Mouse (Mus musculus): ENCODE results near the gene Hpgd. TPM values are rescaled to one million over a fixed set of nuclear protein-coding genes. Genes with fewer than 3 reads are reported as not detected.
A peak's percentile ranks its signal among the peaks of the same experiment; 100 is the strongest.
"Not testable (repeated sequence)": the region's sequence is repeated elsewhere in the genome, so short reads cannot be mapped to it uniquely, and the experiment has no call there.

Gene Hpgd
- polyA plus RNA-seq, 1 experiment from 2014 or later: 7.6 TPM

- Histone ChIP-seq H3K4me3 (ENCODE audit: low read length) (no peak overlapping the region), H3K36me3 (ENCODE audit: control insufficient read depth, insufficient read depth, low read length) (no peaks in the 10 kb centered on the region), H3K9me3 (ENCODE audit: control insufficient read depth, low read length) (no peaks in the 10 kb centered on the region), H3K27me3 (replicated peaks; ENCODE audit: control insufficient read depth, insufficient read depth, low read length) (no peaks in the 10 kb centered on the region), H3K27ac (ENCODE audit: low read depth, low read length) (no peak overlapping the region), H3K9ac (ENCODE audit: low read depth, low read length) (no peak overlapping the region), H3K4me2 (ENCODE audit: low read length) (no peak overlapping the region), H3K4me1 (ENCODE audit: control insufficient read depth, insufficient read depth, low read depth, low read length) (no peaks in the 10 kb centered on the region)
- ATAC-seq: no peak
- WGBS: 85% methylated on average over 1 of the region's 1 CpGs
Measured at GRCm38 (mm10) chr8:56283936-56284335, 10.4 kb upstream of the Hpgd start.

GRCm38 (mm10) chr8:56284957-56285356 lies 9.4 kb upstream of the Hpgd start:
- H3K36me3 ChIP-seq (ENCODE audit: control insufficient read depth, insufficient read depth, low read length): no peaks in the 10 kb centered on the region
- H3K27me3 ChIP-seq (replicated peaks; ENCODE audit: control insufficient read depth, insufficient read depth, low read length): no peaks in the 10 kb centered on the region
- no peak overlapping the region for H3K4me2 ChIP-seq (ENCODE audit: low read length)
- 66% methylated on average over 3 of the region's 3 CpGs for WGBS
- ATAC-seq: no peak
- H3K4me3 ChIP-seq (ENCODE audit: low read length): no peak overlapping the region
- H3K9me3 ChIP-seq (ENCODE audit: control insufficient read depth, low read length): no peaks in the 10 kb centered on the region
- H3K9ac ChIP-seq (ENCODE audit: low read depth, low read length): no peak overlapping the region
- no peaks in the 10 kb centered on the region for H3K4me1 ChIP-seq (ENCODE audit: control insufficient read depth, insufficient read depth, low read depth, low read length)
- no peak overlapping the region for H3K27ac ChIP-seq (ENCODE audit: low read depth, low read length)

GRCm38 (mm10) chr8:56286717-56287116 lies 7.7 kb upstream of the Hpgd start:
- H3K4me3 ChIP-seq (ENCODE audit: low read length): no peak overlapping the region
- H3K4me1 ChIP-seq (ENCODE audit: control insufficient read depth, insufficient read depth, low read depth, low read length): no peaks in the 10 kb centered on the region
- no peaks in the 10 kb centered on the region for H3K9me3 ChIP-seq (ENCODE audit: control insufficient read depth, low read length)
- no peak overlapping the region for H3K9ac ChIP-seq (ENCODE audit: low read depth, low read length)
- 93% methylated on average over 2 of the region's 2 CpGs for WGBS
- H3K4me2 ChIP-seq (ENCODE audit: low read length): no peak overlapping the region
- no peak for ATAC-seq
- H3K27me3 ChIP-seq (replicated peaks; ENCODE audit: control insufficient read depth, insufficient read depth, low read length): no peaks in the 10 kb centered on the region
- no peak overlapping the region for H3K27ac ChIP-seq (ENCODE audit: low read depth, low read length)
- no peaks in the 10 kb centered on the region for H3K36me3 ChIP-seq (ENCODE audit: control insufficient read depth, insufficient read depth, low read length)

GRCm38 (mm10) chr8:56287370-56288072 lies 6.9 kb upstream of the Hpgd start:
- Histone ChIP-seq H3K36me3 (ENCODE audit: control insufficient read depth, insufficient read depth, low read length) (no peaks in the 10 kb centered on the region), H3K4me3 (ENCODE audit: low read length) (no peak overlapping the region), H3K9ac (ENCODE audit: low read depth, low read length) (no peak overlapping the region), H3K27ac (ENCODE audit: low read depth, low read length) (no peak overlapping the region), H3K4me1 (ENCODE audit: control insufficient read depth, insufficient read depth, low read depth, low read length) (no peaks in the 10 kb centered on the region), H3K4me2 (ENCODE audit: low read length) (no peak overlapping the region), H3K27me3 (replicated peaks; ENCODE audit: control insufficient read depth, insufficient read depth, low read length) (no peaks in the 10 kb centered on the region), H3K9me3 (ENCODE audit: control insufficient read depth, low read length) (no peaks in the 10 kb centered on the region)
- ATAC-seq: no peak
- 86% methylated on average over 7 of the region's 7 CpGs for WGBS

- no peaks in the 10 kb centered on the region for H3K9me3 ChIP-seq (ENCODE audit: control insufficient read depth, low read length)
- ATAC-seq: no peak
- whole genome bisulfite sequencing: 85% methylated on average over 7 of the region's 7 CpGs
Measured at GRCm38 (mm10) chr8:56292318-56292717, 2.1 kb upstream of the Hpgd start.

GRCm38 (mm10) chr8:56293480-56293879 lies 905 bp upstream of the Hpgd start:
- Histone ChIP-seq H3K9me3 (ENCODE audit: control insufficient read depth, low read length) (no peaks in the 10 kb centered on the region), H3K27me3 (replicated peaks; ENCODE audit: control insufficient read depth, insufficient read depth, low read length) (0 out of 2 replicates have a peak, but pooled peaks cover 2% of the 10 kb centered on the region), H3K4me2 (ENCODE audit: low read length) (peak overlapping the region; percentile 16; the same call in 1 of the 2 replicates), H3K9ac (ENCODE audit: low read depth, low read length) (no peak overlapping the region), H3K36me3 (ENCODE audit: control insufficient read depth, insufficient read depth, low read length) (no peaks in the 10 kb centered on the region), H3K27ac (ENCODE audit: low read depth, low read length) (no peak overlapping the region), H3K4me1 (ENCODE audit: control insufficient read depth, insufficient read depth, low read depth, low read length) (peaks cover 15% of the 10 kb centered on the region; the same call in 1 of the 2 replicates), H3K4me3 (ENCODE audit: low read length) (no peak overlapping the region)
- WGBS: 3% methylated on average over 8 of the region's 8 CpGs
- ATAC-seq: peak; percentile 35; the same call in 1 of the 2 replicates

More at GRCm38 (mm10) chr8:56292318-56292717, 2.1 kb upstream of the Hpgd start:
- no peak overlapping the region for H3K4me2 ChIP-seq (ENCODE audit: low read length)
- H3K4me1 ChIP-seq (ENCODE audit: control insufficient read depth, insufficient read depth, low read depth, low read length): peaks cover 15% of the 10 kb centered on the region; the same call in 1 of the 2 replicates
- no peaks in the 10 kb centered on the region for H3K36me3 ChIP-seq (ENCODE audit: control insufficient read depth, insufficient read depth, low read length)
- H3K27me3 ChIP-seq (replicated peaks; ENCODE audit: control insufficient read depth, insufficient read depth, low read length): 0 out of 2 replicates have a peak, but pooled peaks cover 2% of the 10 kb centered on the region
- H3K27ac ChIP-seq (ENCODE audit: low read depth, low read length): no peak overlapping the region
- no peak overlapping the region for H3K4me3 ChIP-seq (ENCODE audit: low read length)
- H3K9ac ChIP-seq (ENCODE audit: low read depth, low read length): no peak overlapping the region

GRCm38 (mm10) chr8:56294886-56295555 lies 636 bp downstream of the Hpgd start:
- peak; percentile 47; the same call in 1 of the 2 replicates for ATAC-seq
- no peaks in the 10 kb centered on the region for H3K9me3 ChIP-seq (ENCODE audit: control insufficient read depth, low read length)
- H3K27me3 ChIP-seq (replicated peaks; ENCODE audit: control insufficient read depth, insufficient read depth, low read length): 0 out of 2 replicates have a peak, but pooled peaks cover 2% of the 10 kb centered on the region
- 17% methylated on average over 14 of the region's 14 CpGs for WGBS
- peaks cover 15% of the 10 kb centered on the region; the same call in 1 of the 2 replicates for H3K4me1 ChIP-seq (ENCODE audit: control insufficient read depth, insufficient read depth, low read depth, low read length)
- H3K27ac ChIP-seq (ENCODE audit: low read depth, low read length): no peak overlapping the region
- H3K36me3 ChIP-seq (ENCODE audit: control insufficient read depth, insufficient read depth, low read length): no peaks in the 10 kb centered on the region
- peak overlapping the region; percentile 69 for H3K4me3 ChIP-seq (ENCODE audit: low read length)
- peak overlapping the region; percentile 98 for H3K4me2 ChIP-seq (ENCODE audit: low read length)
- H3K9ac ChIP-seq (ENCODE audit: low read depth, low read length): peak overlapping the region; percentile 76

- Histone ChIP-seq H3K27me3 (replicated peaks; ENCODE audit: control insufficient read depth, insufficient read depth, low read length) (no peaks in the 10 kb centered on the region), H3K4me2 (ENCODE audit: low read length) (no peak overlapping the region), H3K4me1 (ENCODE audit: control insufficient read depth, insufficient read depth, low read depth, low read length) (peaks cover 6% of the 10 kb centered on the region; the same call in 1 of the 2 replicates), H3K36me3 (ENCODE audit: control insufficient read depth, insufficient read depth, low read length) (no peaks in the 10 kb centered on the region), H3K27ac (ENCODE audit: low read depth, low read length) (no peak overlapping the region), H3K4me3 (ENCODE audit: low read length) (no peak overlapping the region), H3K9ac (ENCODE audit: low read depth, low read length) (no peak overlapping the region), H3K9me3 (ENCODE audit: control insufficient read depth, low read length) (no peaks in the 10 kb centered on the region)
- ATAC-seq: no peak
- 75% methylated on average over 5 of the region's 5 CpGs for WGBS
Measured at GRCm38 (mm10) chr8:56299421-56299820, 5.0 kb downstream of the Hpgd start.

GRCm38 (mm10) chr8:56301303-56301702 lies 6.9 kb downstream of the Hpgd start:
- not testable (repeated sequence) for H3K9ac ChIP-seq (ENCODE audit: low read depth, low read length); H3K9me3 ChIP-seq (ENCODE audit: control insufficient read depth, low read length); H3K36me3 ChIP-seq (ENCODE audit: control insufficient read depth, insufficient read depth, low read length); H3K4me1 ChIP-seq (ENCODE audit: control insufficient read depth, insufficient read depth, low read depth, low read length); H3K4me2 ChIP-seq (ENCODE audit: low read length); H3K4me3 ChIP-seq (ENCODE audit: low read length); H3K27ac ChIP-seq (ENCODE audit: low read depth, low read length); ATAC-seq; H3K27me3 ChIP-seq (replicated peaks; ENCODE audit: control insufficient read depth, insufficient read depth, low read length)
- 81% methylated on average over 3 of the region's 3 CpGs for WGBS
